Mouse (Mus musculus) testis, adult 2 months (tissue): ENCODE data around the gene Erg. TPM values are rescaled to one million over a fixed set of nuclear protein-coding genes. Genes with fewer than 3 reads are reported as not detected.

Experiments used
- H3K27ac ChIP-seq: fragments of 200-500 bp; 2 replicates; pipeline ENCODE4 v1.5.1; 2012; ENCODE audit warnings: low read depth, low read length; ENCODE audit not compliant: control insufficient read depth, insufficient read depth
- H3K27me3 ChIP-seq: fragments of 200-500 bp; 2 replicates; pipeline ENCODE4 v1.6.1; 2012; ENCODE audit warnings: mild to moderate bottlenecking, low read length, moderate library complexity; ENCODE audit not compliant: control insufficient read depth, insufficient read depth
- H3K36me3 ChIP-seq: fragments of 200-500 bp; 2 replicates; pipeline ENCODE4 v1.6.1; 2012; ENCODE audit warnings: mild to moderate bottlenecking, low read length; ENCODE audit not compliant: control insufficient read depth, insufficient read depth
- H3K4me1 ChIP-seq: fragments of 200-500 bp; 2 replicates; pipeline ENCODE4 v1.6.1; 2012; ENCODE audit warnings: low read length; ENCODE audit not compliant: control insufficient read depth, insufficient read depth
- H3K4me3 ChIP-seq: fragments of 200-500 bp; 2 replicates; pipeline ENCODE4 v1.5.1; 2012; ENCODE audit warnings: low read depth, mild to moderate bottlenecking, low read length, moderate library complexity, mixed read lengths; ENCODE audit not compliant: control insufficient read depth
- CTCF ChIP-seq: fragments of 200-500 bp; IDR thresholded peaks from 2 replicates; pipeline ENCODE4 v1.5.1; 2012; ENCODE audit warnings: low read depth, mild to moderate bottlenecking, inconsistent platforms, low read length, moderate library complexity; ENCODE audit not compliant: control insufficient read depth, insufficient read depth, insufficient replicate concordance
- POLR2A ChIP-seq: fragments of 200-500 bp; IDR thresholded peaks from 2 replicates; pipeline ENCODE4 v1.6.1; 2012; ENCODE audit warnings: low read depth, mild to moderate bottlenecking, inconsistent platforms, low read length, moderate library complexity; ENCODE audit not compliant: control insufficient read depth
- polyA plus RNA-seq: library from polyadenylated mRNA; depleted of rRNA; stranded (reverse); fragments of >200 nt; gene quantifications from 2 replicates; pipeline ENCODE4 v1.2.3, GENCODE M21; 2012

Gene Erg
- polyA plus RNA-seq, 1 experiment = 2.0 TPM

- TF ChIP-seq CTCF = no peak
- TF ChIP-seq POLR2A = no peak
- H3K27me3 ChIP-seq = no peaks in the 10 kb centered on the region
Observed at GRCm38 (mm10) chr16:95366989-95367765, 219.2 kb downstream of the Erg start.

DNA sequence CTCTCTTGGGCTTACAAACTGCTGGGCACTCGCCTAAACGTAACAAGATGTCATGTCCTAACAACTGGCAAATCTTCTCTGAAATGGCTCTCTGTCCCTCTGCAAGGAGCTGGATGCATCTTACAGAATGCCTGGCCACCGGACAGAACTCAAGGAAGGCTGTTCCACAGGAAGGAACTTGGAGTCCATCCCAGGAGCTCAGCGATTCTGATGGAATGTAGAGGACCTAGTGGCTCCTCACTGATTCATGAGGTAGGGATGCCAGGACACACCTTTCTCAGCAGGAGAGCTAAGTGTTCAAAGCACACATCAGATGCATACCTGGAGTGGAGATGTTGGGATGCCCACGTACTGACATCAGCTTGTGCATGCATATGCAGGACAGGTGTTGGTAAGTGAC, 221.2 kb downstream of the Erg start:
- no peaks in the 10 kb centered on the region for H3K36me3 ChIP-seq
- TF ChIP-seq CTCF (no peak), POLR2A (no peak)

More at GRCm38 (mm10) chr16:95366989-95367765, 219.2 kb downstream of the Erg start:
- H3K4me1 ChIP-seq = no peaks in the 10 kb centered on the region
- H3K36me3 ChIP-seq = no peaks in the 10 kb centered on the region
- no peak overlapping the region for H3K27ac ChIP-seq
- no peak overlapping the region for H3K4me3 ChIP-seq

GRCm38 (mm10) chr16:95363632-95364465, 222.5 kb downstream of the Erg start:
- Histone ChIP-seq H3K4me1 (no peaks in the 10 kb centered on the region), H3K36me3 (no peaks in the 10 kb centered on the region), H3K27me3 (no peaks in the 10 kb centered on the region), H3K4me3 (no peak overlapping the region), H3K27ac (no peak overlapping the region)
- no peak for TF ChIP-seq CTCF
- TF ChIP-seq POLR2A = no peak

More for the DNA sequence above, 221.2 kb downstream of the Erg start:
- Histone ChIP-seq H3K4me3 (no peak overlapping the region), H3K4me1 (no peaks in the 10 kb centered on the region), H3K27ac (no peak overlapping the region), H3K27me3 (no peaks in the 10 kb centered on the region)

DNA sequence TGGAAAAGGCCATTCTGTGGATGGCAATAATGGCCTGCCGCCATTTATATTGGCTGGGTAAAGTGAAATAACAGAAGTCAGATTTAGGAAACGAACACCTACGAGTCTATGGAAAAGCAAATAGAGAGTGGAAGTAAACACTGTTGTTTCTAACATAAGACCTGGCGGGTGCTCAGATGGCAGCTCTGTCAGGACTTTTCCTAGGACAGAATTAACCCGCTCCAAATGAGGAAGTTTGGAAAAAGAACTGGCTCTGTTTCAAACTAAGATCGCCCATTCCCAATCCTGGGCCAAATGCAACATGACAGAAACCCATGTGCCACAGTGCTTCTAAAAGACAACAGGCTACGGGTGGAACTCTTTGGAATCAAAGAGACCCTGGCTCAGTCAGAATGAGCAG, 224.4 kb downstream of the Erg start:
- no peaks in the 10 kb centered on the region for H3K4me1 ChIP-seq
- H3K36me3 ChIP-seq = no peaks in the 10 kb centered on the region
- no peaks in the 10 kb centered on the region for H3K27me3 ChIP-seq
- no peak overlapping the region for H3K27ac ChIP-seq
- TF ChIP-seq CTCF (no peak), POLR2A (no peak)
- H3K4me3 ChIP-seq = no peak overlapping the region

- no peak overlapping the region for H3K27ac ChIP-seq
- H3K4me1 ChIP-seq = no peaks in the 10 kb centered on the region
- no peaks in the 10 kb centered on the region for H3K36me3 ChIP-seq
- TF ChIP-seq POLR2A = no peak
- no peak for TF ChIP-seq CTCF
- no peak overlapping the region for H3K4me3 ChIP-seq
- H3K27me3 ChIP-seq = no peaks in the 10 kb centered on the region
Observed at GRCm38 (mm10) chr16:95360940-95361489, 225.4 kb downstream of the Erg start.

GRCm38 (mm10) chr16:95360214-95360850, 226.1 kb downstream of the Erg start:
- no peak for TF ChIP-seq POLR2A
- no peak for TF ChIP-seq CTCF
- Histone ChIP-seq H3K4me3 (no peak overlapping the region), H3K4me1 (no peaks in the 10 kb centered on the region), H3K27me3 (no peaks in the 10 kb centered on the region), H3K36me3 (no peaks in the 10 kb centered on the region), H3K27ac (no peak overlapping the region)
